Mouse (Mus musculus) brain, embryonic 14.5 days (tissue): ENCODE results near the gene D130043K22Rik. TPM values are rescaled to one million over a fixed set of nuclear protein-coding genes. Genes with fewer than 3 reads are reported as not detected.
A peak's percentile ranks its signal among the peaks of the same experiment; 100 is the strongest.
"Not testable (repeated sequence)": the region's sequence is repeated elsewhere in the genome, so short reads cannot be mapped to it uniquely, and the experiment has no call there.

Source experiments
- DNase-seq: peaks from one replicate; pipeline ENCODE4 v3.0.0-alpha.2; 2011; ENCODE audit warnings: low read depth
- CTCF ChIP-seq: fragments of 200-500 bp; IDR thresholded peaks from 2 replicates; pipeline ENCODE4 v1.5.1; 2012; ENCODE audit warnings: inconsistent platforms, mild to moderate bottlenecking, moderate library complexity, borderline replicate concordance; ENCODE audit not compliant: insufficient read depth, insufficient read length; ENCODE audit errors: extremely low read depth
- POLR2A ChIP-seq: fragments of 200-500 bp; IDR thresholded peaks from 2 replicates; pipeline ENCODE4 v1.6.1; 2012; ENCODE audit warnings: mild to moderate bottlenecking, inconsistent platforms, borderline replicate concordance; ENCODE audit not compliant: poor library complexity, insufficient read depth, insufficient read length, severe bottlenecking; ENCODE audit errors: extremely low read depth
- polyA plus RNA-seq: library from polyadenylated mRNA; depleted of rRNA; stranded (reverse); fragments of >200 nt; gene quantifications from 2 replicates; pipeline ENCODE4 v1.2.3, GENCODE M21; 2012

Gene D130043K22Rik
- polyA plus RNA-seq, 1 experiment: 3.6 TPM

GRCm38 (mm10) chr13:24816125-24817092 lies 28.5 kb upstream of the D130043K22Rik start:
- TF ChIP-seq POLR2A (no peak), CTCF (no peak)
- no peak for DNase-seq

- no peak for DNase-seq
- TF ChIP-seq POLR2A (no peak), CTCF (no peak)
Observed at GRCm38 (mm10) chr13:24819931-24820330, 25.0 kb upstream of the D130043K22Rik start.

GRCm38 (mm10) chr13:24822663-24823343 lies 22.1 kb upstream of the D130043K22Rik start:
- TF ChIP-seq CTCF (no peak), POLR2A (no peak)
- DNase-seq: no peak

GRCm38 (mm10) chr13:24824647-24825046 lies 20.3 kb upstream of the D130043K22Rik start:
- DNase-seq: no peak
- TF ChIP-seq POLR2A (no peak), CTCF (no peak)

- TF ChIP-seq POLR2A (no peak), CTCF (no peak)
Observed at GRCm38 (mm10) chr13:24825587-24825986, 19.3 kb upstream of the D130043K22Rik start.

GRCm38 (mm10) chr13:24826116-24826515 lies 18.8 kb upstream of the D130043K22Rik start:
- TF ChIP-seq POLR2A: no peak
- no peak for DNase-seq

More at GRCm38 (mm10) chr13:24825587-24825986, 19.3 kb upstream of the D130043K22Rik start:
- no peak for DNase-seq

GRCm38 (mm10) chr13:24830756-24831352 lies 14.1 kb upstream of the D130043K22Rik start:
- DNase-seq: peak; percentile 30
- no peak for TF ChIP-seq CTCF
- TF ChIP-seq POLR2A: no peak

- peak; percentile 99 for DNase-seq
- TF ChIP-seq POLR2A (peak; percentile 93), CTCF (no peak)
Observed at GRCm38 (mm10) chr13:24831353-24832130, 13.4 kb upstream of the D130043K22Rik start, which contains the start of the genes Acot13 and Tdp2. Acot13 (minus strand) TSS chr13:24831540. Tdp2 (plus strand) TSS chr13:24831679.

GRCm38 (mm10) chr13:24832131-24832810 lies 12.7 kb upstream of the D130043K22Rik start:
- DNase-seq: no peak
- TF ChIP-seq CTCF: no peak
- no peak for TF ChIP-seq POLR2A

GRCm38 (mm10) chr13:24832811-24833155 lies 12.2 kb upstream of the D130043K22Rik start:
- no peak for TF ChIP-seq POLR2A
- TF ChIP-seq CTCF: no peak
- DNase-seq: no peak

GRCm38 (mm10) chr13:24837765-24838164 lies 7.2 kb upstream of the D130043K22Rik start:
- DNase-seq: not testable (repeated sequence)
